Mouse (Mus musculus) spleen, adult 18-20 months (tissue): Measurements from ENCODE around the gene Eif4e2.
A peak's percentile ranks its signal among the peaks of the same experiment; 100 is the strongest.

Experiments used
- DNase-seq, 2 experiments: peaks; one replicate each; pipeline ENCODE4 v3.0.0; 2022; ENCODE audit warnings: mixed read lengths in 2 of 2

Eif4e2 gene

GRCm38 (mm10) chr1:87203779-87204178 lies 9.9 kb upstream of the Eif4e2 start:
- DNase-seq: no peak

DNA sequence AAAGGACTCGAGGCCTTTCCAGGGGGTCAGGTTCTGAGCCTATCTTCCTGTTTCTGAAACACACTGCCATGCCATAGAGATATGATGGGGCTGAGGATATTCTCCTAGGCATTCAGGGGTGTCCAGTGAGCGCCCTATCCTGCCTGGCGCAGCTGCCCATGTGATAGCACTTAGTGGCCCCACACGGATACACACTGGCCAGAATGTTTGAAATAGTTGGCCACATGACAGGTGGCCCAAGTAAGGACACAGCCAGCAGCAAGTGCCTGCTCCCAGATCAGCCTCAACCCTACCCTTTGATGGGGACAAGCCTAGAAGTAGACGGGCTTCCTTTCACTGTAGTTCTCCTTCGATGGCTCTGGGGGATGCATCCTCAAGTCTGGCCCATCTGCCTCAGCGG lies 9.2 kb upstream of the Eif4e2 start, which contains the start of gene Chrng:
Chrng (plus strand) TSS at position 193 of the 400 bp plus-strand sequence.
- DNase-seq: no peak

DNA sequence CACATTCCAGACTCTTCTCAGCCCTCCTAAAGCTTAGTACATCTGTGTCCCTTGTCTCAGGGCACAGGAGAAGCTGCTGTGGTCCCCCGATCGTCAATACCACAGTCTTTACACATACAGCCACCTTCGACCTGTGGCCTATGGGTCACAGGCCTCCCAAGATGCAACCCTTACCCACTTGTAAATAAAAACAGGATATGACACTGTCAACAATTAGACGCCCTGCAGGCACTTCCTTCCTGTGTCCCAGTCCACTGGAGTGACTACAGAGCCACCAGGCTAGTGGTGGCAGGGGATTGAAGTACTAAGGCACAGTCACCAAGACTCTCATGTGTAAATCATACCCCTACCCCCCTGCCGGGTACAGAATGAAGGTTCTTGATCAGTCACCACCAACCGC lies 8.7 kb upstream of the Eif4e2 start:
- no peak for DNase-seq

- DNase-seq: no peak
These were observed 8.2 kb upstream of the Eif4e2 start for GRCm38 (mm10) chr1:87205502-87205901.

GRCm38 (mm10) chr1:87206339-87206738 lies 7.4 kb upstream of the Eif4e2 start:
- no peak for DNase-seq

GRCm38 (mm10) chr1:87211431-87211830 lies 2.3 kb upstream of the Eif4e2 start:
- DNase-seq: no peak

DNA sequence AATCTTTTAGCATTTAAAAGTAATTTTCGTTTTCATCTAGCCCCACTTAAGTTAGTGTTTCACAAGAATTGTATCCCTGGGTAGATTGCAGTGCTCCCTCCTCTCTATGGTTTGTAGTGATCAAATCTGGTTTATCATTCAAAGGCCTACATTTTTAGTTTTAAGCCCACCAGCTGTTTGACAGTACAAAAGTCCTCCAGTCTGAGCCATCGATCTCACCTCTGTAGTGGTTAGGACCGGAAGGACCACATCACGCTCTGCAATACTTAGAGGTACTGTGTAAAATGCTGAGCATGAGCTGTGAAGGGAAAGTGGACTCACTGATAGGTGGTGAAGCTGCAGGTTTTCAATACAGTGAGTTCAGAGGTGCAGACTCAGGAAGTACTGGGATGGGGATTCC lies 1.0 kb downstream of the Eif4e2 start:
- DNase-seq: no peak

DNA sequence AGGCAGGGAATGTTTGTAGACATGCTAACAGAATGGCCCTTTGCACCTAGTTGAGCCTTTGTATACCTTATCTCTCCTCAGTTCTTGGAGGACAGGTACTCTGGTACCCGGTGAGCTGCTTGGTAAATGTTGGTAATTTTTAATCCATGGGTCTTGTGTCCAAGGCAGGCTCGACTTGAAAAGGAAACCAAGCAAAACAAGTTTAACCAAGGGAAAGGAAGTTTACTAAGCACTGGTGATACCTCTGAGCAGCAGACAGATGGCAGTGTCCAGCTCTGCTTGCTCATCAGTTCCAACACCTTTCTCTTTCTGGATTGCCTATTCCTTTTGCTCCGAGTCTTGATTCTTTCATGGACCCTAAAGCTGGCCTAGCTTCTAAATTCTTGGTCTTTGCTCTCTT lies 4.2 kb downstream of the Eif4e2 start:
- DNase-seq: no peak

GRCm38 (mm10) chr1:87225739-87226138 lies 12.0 kb downstream of the Eif4e2 start:
- DNase-seq: no peak

GRCm38 (mm10) chr1:87226409-87227159 lies 12.9 kb downstream of the Eif4e2 start:
- no peak for DNase-seq

DNA sequence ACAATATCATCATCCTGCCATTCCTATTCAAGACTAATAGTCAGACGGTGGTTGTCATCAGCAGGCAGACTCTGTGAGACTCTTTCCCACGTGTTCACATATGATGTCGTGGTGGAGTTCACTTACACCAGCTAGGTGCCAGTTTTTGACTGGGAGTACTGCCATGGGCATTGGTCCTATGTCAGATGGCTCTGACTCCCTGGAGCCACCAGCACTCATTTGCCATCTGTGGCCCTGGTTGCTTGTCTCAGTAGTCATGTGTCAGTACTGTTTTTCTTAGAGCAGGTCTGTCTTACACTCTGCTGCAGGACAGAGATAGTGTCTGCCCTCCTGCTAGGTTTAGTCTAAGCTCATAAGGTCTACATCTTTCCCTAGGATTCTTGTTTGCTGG lies 13.4 kb downstream of the Eif4e2 start:
- no peak for DNase-seq

DNA sequence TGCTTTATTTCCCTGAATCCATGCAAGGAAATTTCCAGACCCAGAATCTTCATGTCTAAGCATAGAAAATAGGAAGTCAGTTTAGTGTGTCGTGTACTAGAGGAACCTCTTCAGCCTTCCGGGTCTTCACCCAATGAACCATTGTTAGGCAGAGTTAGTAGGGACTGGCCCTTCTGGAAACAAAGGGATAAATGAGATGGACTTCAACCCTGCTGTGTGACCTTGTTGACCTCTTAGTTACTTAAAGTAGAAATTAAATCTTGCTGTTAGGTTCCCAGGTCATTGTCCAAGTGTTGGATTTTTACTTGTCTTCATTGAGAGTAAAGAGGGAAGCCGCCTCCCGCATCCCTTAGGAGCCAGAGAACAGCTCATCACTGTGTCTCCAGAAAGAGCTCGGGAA lies 16.9 kb downstream of the Eif4e2 start:
- no peak for DNase-seq

- DNase-seq: no peak
These were observed 18.5 kb downstream of the Eif4e2 start for GRCm38 (mm10) chr1:87232197-87232596.

DNA sequence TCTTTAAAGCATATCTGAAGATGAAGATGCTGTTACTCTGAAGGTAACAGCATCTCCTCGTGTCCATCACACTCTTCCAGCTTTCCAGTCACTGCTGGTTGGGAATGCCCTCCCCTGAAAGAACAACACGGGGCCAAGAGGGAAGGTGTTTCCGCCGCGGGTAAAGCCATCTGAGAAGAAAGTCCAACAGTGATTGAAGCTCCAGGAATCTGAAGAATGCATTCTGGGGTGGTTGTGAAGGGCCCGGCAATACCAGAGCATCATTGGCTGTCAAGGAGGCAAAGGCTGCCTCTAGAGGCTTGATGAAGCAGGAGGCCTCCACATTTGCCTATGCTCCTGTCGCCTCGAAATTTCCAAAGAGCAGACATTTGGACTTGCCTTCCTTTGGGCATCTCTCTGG lies 25.3 kb downstream of the Eif4e2 start:
- no peak for DNase-seq

- no peak for DNase-seq
These were observed 29.3 kb downstream of the Eif4e2 start for GRCm38 (mm10) chr1:87243021-87243420.

DNA sequence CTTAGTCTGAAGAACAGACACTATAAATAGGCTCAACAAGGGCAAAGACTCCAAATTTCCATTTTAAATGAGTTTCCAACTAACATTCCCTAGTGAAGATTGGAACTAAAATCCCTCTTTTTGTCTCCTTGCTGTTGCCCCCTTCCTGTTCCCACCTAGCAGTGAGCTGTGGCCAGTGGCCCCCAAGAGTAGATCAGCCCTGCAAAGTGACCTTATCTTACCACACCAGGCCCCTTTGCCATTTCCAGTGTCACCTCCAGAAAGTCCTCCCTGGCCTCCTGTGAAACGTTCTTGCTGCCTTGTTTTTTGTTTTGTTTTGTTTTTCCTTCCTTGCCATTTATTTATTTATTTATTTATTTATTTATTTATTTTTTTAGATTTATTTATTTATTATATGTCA lies 31.7 kb downstream of the Eif4e2 start:
- no peak for DNase-seq

DNA sequence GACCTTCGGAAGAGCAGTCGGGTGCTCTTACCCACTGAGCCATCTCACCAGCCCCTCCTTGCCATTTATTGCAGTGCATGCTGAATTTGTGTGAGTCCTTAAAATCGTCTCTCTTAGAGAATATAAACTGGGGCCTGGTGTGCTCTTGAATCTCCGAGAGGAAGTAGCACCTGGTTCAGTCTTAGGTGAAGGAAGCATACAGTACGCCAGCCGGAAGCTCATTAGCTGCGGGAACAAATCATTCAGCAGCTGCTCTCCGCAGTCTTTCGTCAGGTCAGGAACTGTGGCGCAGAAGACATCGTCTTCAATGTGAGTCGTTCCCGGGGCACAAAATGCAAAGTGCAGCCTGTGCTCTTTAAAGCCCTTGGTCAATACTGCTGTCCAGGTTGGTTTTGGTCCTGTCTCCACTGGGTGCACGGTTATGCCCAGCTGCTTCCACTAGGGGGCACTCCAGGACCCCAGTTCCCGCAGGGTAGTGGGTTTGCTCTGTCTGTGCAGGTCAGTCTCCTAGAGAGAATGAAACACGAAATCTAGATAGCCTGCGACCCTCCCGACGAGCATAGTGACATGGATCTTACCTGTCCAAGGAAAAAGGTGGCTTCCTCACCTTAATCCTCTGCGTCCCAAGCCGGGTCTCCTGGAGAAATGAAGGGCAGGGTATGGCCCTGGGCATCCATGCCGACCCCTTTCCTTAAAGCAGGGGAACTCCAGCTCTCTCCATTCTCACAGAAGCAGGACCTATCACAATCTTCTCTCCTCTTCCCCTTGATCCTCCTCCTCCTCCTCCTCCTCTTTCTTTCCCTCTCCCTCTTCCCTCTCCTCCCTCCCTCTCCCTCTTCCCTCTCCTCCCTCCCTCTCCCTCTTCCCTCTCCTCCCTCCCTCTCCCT lies 32.5 kb downstream of the Eif4e2 start:
- peak; percentile 45 to 68 for DNase-seq

- no peak for DNase-seq
These were observed 38.4 kb downstream of the Eif4e2 start for GRCm38 (mm10) chr1:87252040-87252609.

DNA sequence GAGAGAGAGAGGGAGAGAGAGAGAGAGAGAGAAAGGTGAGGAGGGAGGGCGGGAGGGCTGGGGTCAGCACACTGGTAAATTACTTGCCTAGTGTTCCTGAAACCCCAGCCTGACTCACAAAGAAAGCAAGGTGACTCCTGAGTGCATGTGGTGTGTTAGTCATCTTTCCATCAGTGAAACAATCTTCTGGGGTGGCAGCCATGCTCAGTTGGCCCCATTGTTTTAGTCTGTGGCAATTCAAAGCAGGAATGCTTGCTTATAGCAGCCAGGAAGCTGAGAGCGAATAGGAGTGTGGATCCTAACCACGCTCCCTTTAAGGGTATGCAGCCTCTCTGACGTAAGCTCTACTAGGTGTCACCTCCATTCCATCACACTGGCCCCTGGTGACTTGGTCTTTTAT lies 41.5 kb downstream of the Eif4e2 start:
- no peak for DNase-seq

GRCm38 (mm10) chr1:87257691-87258090 lies 44.0 kb downstream of the Eif4e2 start:
- DNase-seq: no peak

- DNase-seq: no peak
These were observed 44.8 kb downstream of the Eif4e2 start for GRCm38 (mm10) chr1:87258484-87258883.

DNA sequence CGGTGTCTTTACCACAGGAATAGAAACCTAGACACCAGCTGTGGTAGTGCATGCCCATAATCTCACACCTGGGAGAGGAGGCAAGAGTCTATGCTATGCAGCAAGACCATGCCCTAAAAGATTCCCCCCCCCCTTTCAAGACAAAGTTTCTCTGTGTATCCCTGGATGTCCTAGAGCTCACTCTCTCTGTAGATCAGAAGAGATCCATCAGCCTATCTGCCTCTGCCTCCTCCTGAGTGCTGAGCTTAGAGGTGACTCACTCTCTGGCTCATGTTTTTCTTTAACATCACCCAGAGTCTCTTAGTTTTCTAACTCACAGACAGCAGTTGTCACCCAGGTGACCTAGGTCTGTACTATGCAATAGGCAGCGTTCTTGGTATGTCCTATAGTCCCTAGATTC lies 45.6 kb downstream of the Eif4e2 start:
- no peak for DNase-seq

DNA sequence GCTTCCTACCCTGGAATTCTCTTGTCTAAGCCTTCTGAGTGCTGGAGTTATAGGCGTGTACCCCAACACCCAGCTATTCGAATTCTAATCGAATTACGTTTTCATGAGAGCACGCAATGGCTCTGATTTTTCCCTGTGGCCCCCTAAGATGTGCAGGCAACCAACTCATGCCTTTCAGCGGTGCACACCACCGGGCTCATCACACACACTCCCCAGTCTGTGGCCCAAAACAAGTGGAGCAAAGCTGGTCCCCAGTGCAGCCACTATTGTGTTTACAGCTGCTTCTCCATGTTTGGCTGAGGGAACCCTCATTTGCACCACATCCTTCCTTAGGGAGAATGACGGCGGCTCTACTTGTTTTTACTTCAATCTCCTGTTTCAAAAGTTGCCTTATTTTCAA lies 49.5 kb downstream of the Eif4e2 start:
- DNase-seq: no peak

DNA sequence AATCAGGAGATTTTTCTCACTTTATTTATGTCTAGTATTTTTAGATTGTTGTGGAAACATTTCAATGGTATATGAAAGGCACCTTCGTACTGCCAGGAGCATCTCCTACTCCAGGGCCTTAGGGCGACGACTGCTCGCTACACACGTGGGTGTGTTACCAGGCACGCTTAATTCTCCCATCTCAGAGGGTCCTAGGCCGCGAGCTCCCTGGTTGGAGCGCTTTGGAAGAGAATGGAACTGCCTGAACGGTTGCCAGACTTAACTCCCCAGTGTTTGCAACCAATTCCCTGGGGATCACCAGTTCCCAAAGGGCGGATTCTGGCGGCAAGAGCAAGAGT lies 50.1 kb downstream of the Eif4e2 start:
- DNase-seq: no peak
